Mouse (Mus musculus) ES-E14 (cell line): ENCODE results near the gene Slc25a13.

Experiments used
- CHD2 ChIP-seq: IDR thresholded peaks from 2 replicates; pipeline ENCODE4 v1.6.1; 2014; ENCODE audit warnings: mild to moderate bottlenecking, low read depth, low read length, inconsistent platforms
- HCFC1 ChIP-seq: IDR thresholded peaks from 2 replicates; pipeline ENCODE4 v1.6.1; 2012; ENCODE audit warnings: low read length, inconsistent platforms, borderline replicate concordance; ENCODE audit not compliant: insufficient read depth
- MAFK ChIP-seq: IDR thresholded peaks from 2 replicates; pipeline ENCODE4 v1.6.1; 2014; ENCODE audit warnings: mild to moderate bottlenecking, low read depth, low read length, inconsistent platforms; ENCODE audit not compliant: insufficient read depth
- ZC3H11A ChIP-seq: IDR thresholded peaks from 2 replicates; pipeline ENCODE4 v1.6.1; 2012; ENCODE audit warnings: low read depth, mild to moderate bottlenecking, inconsistent platforms, low read length, borderline replicate concordance

GRCm38 (mm10) chr6:6211958-6212357, 5.0 kb downstream of the Slc25a13 start:
- TF ChIP-seq CHD2 = no peak
- TF ChIP-seq ZC3H11A = no peak
- no peak for TF ChIP-seq HCFC1
- TF ChIP-seq MAFK = no peak
